Mouse (Mus musculus) 3134 (cell line): ENCODE results near the gene Izumo1.

Experiments used
- DNase-seq: peaks from one replicate; pipeline ENCODE4 v3.0.0-alpha.2; 2011; ENCODE audit warnings: low spot score; ENCODE audit not compliant: insufficient read length; ENCODE audit errors: extremely low read depth

Gene Izumo1

GRCm38 (mm10) chr7:45621443-45621842, at the start of gene Izumo1:
Gene Izumo1, plus strand, starts transcription at chr7:45621811.
- DNase-seq, result no peak

DNA sequence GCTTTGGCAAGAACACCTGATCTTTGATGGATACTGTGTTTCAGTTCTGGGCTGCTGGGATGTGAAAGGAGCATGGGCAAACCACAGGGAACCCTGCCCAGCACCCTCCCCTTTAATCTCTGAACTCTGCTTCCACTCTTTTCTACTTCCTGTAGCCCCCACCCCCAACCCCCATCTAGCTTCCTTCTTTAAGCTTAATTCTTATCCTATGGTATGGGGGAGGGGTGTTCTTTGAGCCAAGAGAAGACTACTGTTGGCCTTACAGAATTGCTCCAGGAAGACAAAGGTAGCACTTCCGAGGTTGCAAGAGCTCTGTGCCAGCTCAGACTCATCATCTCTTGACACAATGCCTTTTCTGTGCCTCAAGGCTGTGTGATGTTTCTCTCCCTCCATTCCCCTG, 49.6 kb upstream of the Izumo1 start:
- DNase-seq, result no peak

GRCm38 (mm10) chr7:45573954-45574353, 47.7 kb upstream of the Izumo1 start:
- no peak for DNase-seq

- no peak for DNase-seq
Measured at GRCm38 (mm10) chr7:45574472-45575379, 46.9 kb upstream of the Izumo1 start.

GRCm38 (mm10) chr7:45585923-45586322, 35.7 kb upstream of the Izumo1 start:
- DNase-seq, result no peak

DNA sequence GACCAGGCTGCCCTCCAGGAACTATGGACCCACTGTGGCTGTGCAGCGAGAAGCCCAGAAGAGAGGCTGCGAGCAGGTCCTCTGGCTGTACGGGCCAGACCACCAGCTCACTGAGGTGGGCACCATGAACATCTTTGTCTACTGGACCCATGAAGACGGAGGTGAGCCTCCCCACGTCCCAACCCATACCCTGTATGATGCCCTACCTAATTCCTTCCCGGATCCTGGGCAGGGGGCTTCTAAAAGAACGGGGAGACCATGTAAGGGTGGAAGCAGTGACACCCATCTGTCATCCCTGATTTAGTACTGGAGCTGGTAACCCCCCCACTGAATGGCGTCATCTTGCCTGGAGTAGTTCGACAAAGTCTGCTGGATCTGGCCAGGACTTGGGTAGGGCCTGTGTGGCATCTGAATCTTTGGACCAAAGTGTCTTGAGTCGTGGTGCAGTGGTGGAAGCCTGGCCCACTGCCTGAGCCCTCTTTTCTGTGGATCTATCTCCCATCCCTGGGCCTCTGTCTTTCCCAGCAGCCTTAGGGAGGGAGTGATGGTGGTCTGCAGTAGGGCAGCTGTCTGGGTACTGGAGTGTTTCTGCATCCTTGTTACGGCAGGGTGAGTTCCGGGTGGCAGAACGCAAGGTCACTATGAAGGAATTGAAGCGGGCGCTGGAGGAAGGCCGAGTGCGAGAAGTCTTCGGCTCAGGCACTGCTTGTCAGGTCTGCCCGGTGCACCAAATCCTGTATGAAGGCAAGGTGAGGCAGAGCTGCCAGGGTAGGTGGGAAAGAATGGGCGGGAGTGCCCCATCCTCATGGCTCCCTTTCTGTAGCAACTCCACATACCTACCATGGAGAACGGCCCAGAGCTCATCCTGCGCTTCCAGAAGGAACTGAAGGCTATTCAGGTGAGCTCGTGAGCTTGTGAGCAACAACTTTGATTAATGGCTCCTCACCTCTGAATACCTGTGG, 33.7 kb upstream of the Izumo1 start:
- no peak for DNase-seq

DNA sequence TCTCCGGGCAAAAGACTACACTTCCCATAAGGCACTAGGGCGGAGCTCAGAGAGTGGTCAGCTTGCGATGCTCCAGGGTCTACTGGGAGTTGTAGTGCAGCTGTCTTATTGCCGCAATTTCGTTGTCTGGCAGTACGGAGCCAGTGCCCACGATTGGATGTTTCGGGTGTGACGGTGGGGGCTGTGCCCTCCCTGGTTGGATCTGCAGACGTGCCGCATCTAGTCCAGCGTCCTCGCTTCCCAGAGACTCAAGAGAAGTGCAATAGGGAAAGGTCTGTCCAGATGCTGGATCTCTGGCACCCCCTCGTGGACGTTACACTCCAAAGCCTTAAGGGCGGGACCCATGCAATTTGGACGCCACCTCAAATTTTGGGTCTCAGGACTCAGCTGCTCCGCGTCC, 32.4 kb upstream of the Izumo1 start:
- DNase-seq, result peak; percentile 93

GRCm38 (mm10) chr7:45589898-45590297, 31.7 kb upstream of the Izumo1 start:
- no peak for DNase-seq

DNA sequence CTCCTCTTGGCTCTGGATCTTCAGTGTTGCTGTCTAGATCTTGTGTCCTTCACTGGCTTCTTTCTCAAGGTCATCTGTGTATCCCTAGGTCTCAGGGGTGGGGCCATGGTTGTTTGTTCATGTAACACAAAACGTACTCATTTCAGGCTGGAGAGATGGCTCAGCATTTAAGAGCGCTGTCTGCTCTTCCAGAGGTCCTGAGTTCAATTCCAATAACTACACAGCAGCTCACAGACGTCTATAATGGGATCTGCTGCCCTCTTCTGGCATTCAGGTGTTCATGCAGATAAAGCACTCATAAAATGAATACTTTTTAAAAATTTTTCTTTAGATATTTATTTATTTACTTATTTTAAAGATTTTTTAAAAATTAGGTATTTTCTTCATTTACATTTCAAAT, 30.7 kb upstream of the Izumo1 start:
- no peak for DNase-seq

- no peak for DNase-seq
Measured at GRCm38 (mm10) chr7:45591880-45592279, 29.7 kb upstream of the Izumo1 start.

- peak; percentile 74 for DNase-seq
Measured at GRCm38 (mm10) chr7:45593118-45593815, 28.3 kb upstream of the Izumo1 start.

- DNase-seq, result no peak
Measured at GRCm38 (mm10) chr7:45595176-45595575, 26.4 kb upstream of the Izumo1 start.

- DNase-seq, result no peak
Measured at GRCm38 (mm10) chr7:45596107-45596506, 25.5 kb upstream of the Izumo1 start.

DNA sequence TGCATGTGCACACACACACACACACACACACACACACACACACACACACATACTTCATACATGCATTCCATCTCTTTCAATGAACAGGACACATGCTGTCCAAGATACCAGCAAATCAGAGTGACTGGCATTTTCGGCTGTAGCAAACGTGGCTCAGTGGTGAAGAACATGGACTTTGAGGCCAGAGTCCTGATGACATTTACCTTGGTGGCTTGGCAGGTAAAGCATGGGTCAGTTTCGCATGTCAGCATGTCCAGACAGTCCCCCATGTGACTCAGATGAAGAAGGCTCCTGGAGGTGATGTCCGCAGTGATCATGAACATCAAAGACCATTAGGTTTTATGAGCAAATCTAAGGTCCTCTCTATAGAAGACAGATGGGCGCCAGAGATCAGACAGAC, 24.6 kb upstream of the Izumo1 start:
- DNase-seq, result no peak

- no peak for DNase-seq
Measured at GRCm38 (mm10) chr7:45597527-45597926, 24.1 kb upstream of the Izumo1 start.

- no peak for DNase-seq
Measured at GRCm38 (mm10) chr7:45598960-45599879, 22.4 kb upstream of the Izumo1 start.

DNA sequence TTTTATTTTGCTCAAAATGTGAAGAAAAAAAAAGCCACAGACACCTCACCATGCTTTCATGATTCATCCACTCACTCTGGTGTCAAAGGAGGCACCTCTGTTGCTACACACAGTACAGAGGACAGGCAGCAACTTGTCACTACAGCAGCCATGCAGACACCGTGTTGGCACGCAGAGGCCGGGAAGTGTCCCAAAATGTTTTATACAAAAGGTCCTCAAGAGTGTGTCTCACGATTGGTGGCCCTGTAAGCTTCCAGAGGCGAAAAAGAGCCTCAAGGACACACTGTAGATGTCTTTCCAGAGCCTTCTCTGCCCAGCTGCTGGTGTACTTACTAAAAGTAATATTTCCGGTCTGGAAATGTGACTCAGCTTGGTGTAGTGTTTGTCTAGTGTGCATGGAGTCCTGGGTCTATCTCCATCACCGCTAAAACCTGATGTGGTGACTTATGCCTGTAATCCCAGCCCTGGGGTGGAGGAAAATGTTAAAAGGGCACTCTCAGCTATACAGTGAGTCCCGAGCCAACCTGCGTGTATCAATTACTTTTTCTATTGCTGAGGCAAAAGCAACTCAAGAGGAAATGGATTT, 15.8 kb upstream of the Izumo1 start:
- DNase-seq, result peak; percentile 31

DNA sequence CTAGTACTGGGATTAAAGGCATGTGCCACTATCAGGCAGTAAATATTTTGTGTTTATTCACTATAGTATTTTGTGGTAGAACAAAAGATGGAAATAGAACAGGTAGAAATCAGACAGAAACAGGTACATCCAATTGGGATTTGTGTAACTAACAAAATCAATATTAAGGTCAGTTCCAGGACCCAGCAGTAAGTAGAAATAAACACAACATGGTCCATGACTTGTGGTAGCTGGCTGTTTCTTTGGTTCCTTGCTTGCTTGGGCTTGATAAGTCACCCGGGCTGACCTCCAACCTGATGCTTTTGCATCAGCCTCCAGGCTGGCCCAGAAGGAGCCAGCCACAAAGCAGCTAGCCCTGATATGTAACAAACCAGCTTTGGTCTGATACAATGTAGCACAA, 12.1 kb upstream of the Izumo1 start:
- DNase-seq, result no peak

DNA sequence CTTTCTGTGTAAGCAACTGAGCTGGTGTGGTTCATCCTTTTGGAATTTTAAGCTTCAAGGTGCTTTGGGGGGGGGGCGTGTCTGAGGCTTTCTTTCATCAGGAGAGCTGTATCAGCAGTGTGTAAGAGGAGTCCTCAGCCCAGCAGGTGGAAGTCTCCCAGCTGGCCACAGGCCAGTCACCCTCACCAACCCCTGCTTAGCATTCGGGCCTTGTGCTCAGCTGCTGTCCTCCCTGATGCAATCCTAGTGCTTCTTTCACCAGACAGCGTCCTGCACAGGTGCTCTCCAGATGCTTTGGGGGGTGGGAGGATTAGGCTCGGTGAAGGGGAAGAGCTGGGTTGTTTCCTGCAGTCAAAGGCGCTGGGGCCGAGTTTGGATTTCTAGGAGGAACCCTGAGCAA, 5.3 kb upstream of the Izumo1 start:
- peak; percentile 53 for DNase-seq
